Mouse (Mus musculus) intestine, postnatal 0 days (tissue): ENCODE results near the gene Ifi206. TPM values are rescaled to one million over a fixed set of nuclear protein-coding genes. Genes with fewer than 3 reads are reported as not detected.

Source experiments
- ATAC-seq: fragments of 200-750 bp; cut with Nextera tagmentation; 2 replicates; pipeline ENCODE4 v1.8.0; 2017; ENCODE audit warnings: mild to moderate bottlenecking, moderate TSS enrichment, moderate library complexity
- H3K27ac ChIP-seq: fragments of 300-500 bp; sonication (generic); 2 replicates; pipeline ENCODE4 v1.5.1; 2014; ENCODE audit warnings: mild to moderate bottlenecking, low read depth, low read length, moderate library complexity
- H3K27me3 ChIP-seq: fragments of 300-500 bp; sonication (generic); replicated peaks from 2 replicates; pipeline ENCODE4 v1.6.1; 2014; ENCODE audit warnings: low read length, mixed read lengths; ENCODE audit not compliant: control insufficient read depth, insufficient read depth
- H3K36me3 ChIP-seq: fragments of 300-500 bp; sonication (generic); 2 replicates; pipeline ENCODE4 v1.6.1; 2014; ENCODE audit warnings: mild to moderate bottlenecking, moderate library complexity; ENCODE audit not compliant: control insufficient read depth, insufficient read depth
- H3K4me1 ChIP-seq: fragments of 300-500 bp; sonication (generic); replicated peaks from 2 replicates; pipeline ENCODE4 v1.6.1; 2014; ENCODE audit warnings: antibody characterized with exemption, low read length, mixed read lengths; ENCODE audit not compliant: control insufficient read depth, insufficient read depth
- H3K4me2 ChIP-seq: fragments of 300-500 bp; sonication (generic); replicated peaks from 2 replicates; pipeline ENCODE4 v1.6.1; 2014; ENCODE audit warnings: low read depth, mild to moderate bottlenecking, moderate library complexity
- H3K4me3 ChIP-seq: fragments of 300-500 bp; sonication (generic); 2 replicates; pipeline ENCODE4 v1.5.1; 2014; ENCODE audit warnings: low read depth, low read length
- H3K9ac ChIP-seq: fragments of 300-500 bp; sonication (generic); 2 replicates; pipeline ENCODE4 v1.6.1; 2014; ENCODE audit warnings: mild to moderate bottlenecking, low read depth, low read length
- H3K9me3 ChIP-seq: fragments of 300-500 bp; sonication (generic); 2 replicates; pipeline ENCODE4 v1.6.1; 2016; ENCODE audit warnings: mixed run types; ENCODE audit not compliant: control insufficient read depth
- CTCF ChIP-seq: sonication (generic); IDR thresholded peaks from 2 replicates; pipeline ENCODE4 v1.5.1; 2016; ENCODE audit warnings: low read depth, mild to moderate bottlenecking, control low read depth, antibody characterized with exemption, moderate library complexity
- WGBS: fragments of 180-500 bp; shearing (Covaris S2); extraction: QIAGEN DNeasy Blood & Tissue Kit; methylation state at CpG from one replicate; pipeline ENCODE4 v1.1.7; 2014; 5-methylcytosine and 5-hydroxymethylcytosine counted together
- microRNA-seq: library from miRNA; unstranded; fragments of <30 nt; microRNA quantifications from one replicate; pipeline ENCODE4, GENCODE M21; 2016
- polyA plus RNA-seq: library from polyadenylated mRNA; unstranded; fragments of >200 nt; fragmentation: Nextera tagmentation; extraction: Ambion mirVana; gene quantifications from 2 replicates; pipeline ENCODE4 v1.2.1, GENCODE M21; 2015

The Ifi206 gene
- polyA plus RNA-seq, 1 experiment from 2014 or later = 0.16 TPM

GRCm38 (mm10) chr1:173420374-173420773 lies 70.5 kb downstream of the Ifi206 start:
- Histone ChIP-seq H3K4me2 (0 out of 2 replicates have a peak overlapping the region, but pooled peaks have one; percentile 2), H3K4me3 (no peak overlapping the region), H3K36me3 (no peaks in the 10 kb centered on the region), H3K27me3 (no peaks in the 10 kb centered on the region), H3K27ac (no peak overlapping the region), H3K9ac (no peak overlapping the region), H3K4me1 (no peaks in the 10 kb centered on the region), H3K9me3 (no peaks in the 10 kb centered on the region)
- TF ChIP-seq CTCF = no peak
- 76% methylated on average over 6 of the region's 6 CpGs for WGBS
- ATAC-seq = no peak

- WGBS = 76% methylated on average over 1 of the region's 1 CpGs
- no peaks in the 10 kb centered on the region for H3K9me3 ChIP-seq
- H3K27ac ChIP-seq = no peak overlapping the region
- H3K27me3 ChIP-seq = no peaks in the 10 kb centered on the region
- no peak overlapping the region for H3K9ac ChIP-seq
- H3K36me3 ChIP-seq = no peaks in the 10 kb centered on the region
- no peak overlapping the region for H3K4me3 ChIP-seq
- H3K4me1 ChIP-seq = no peaks in the 10 kb centered on the region
- H3K4me2 ChIP-seq = no peak overlapping the region; the same call in 1 of the 2 replicates
- TF ChIP-seq CTCF = no peak
- ATAC-seq = peak; percentile 96
Observed at GRCm38 (mm10) chr1:173418936-173419621, 71.8 kb downstream of the Ifi206 start.

DNA sequence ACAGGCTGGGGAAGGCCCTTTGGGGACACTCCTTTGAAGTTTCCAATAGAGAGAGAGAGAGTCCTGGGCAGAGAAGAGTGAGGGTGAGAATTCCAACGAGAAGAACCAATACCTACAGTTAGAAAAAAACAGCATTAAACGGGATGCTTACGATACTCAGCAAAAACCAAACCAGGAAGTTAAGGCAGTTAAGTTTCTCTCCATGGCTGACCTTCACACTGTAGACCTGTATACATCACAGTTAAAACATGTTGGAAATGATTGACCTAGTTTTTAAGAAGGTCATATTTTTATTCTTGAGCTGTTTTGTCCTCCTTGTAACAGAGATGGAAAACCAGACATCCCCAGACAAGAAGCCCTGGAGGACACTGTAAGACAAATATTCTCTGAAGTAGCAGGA lies 72.3 kb downstream of the Ifi206 start:
- no peaks in the 10 kb centered on the region for H3K36me3 ChIP-seq
- H3K4me2 ChIP-seq = no peak overlapping the region
- H3K27ac ChIP-seq = no peak overlapping the region
- no peak overlapping the region for H3K4me3 ChIP-seq
- H3K27me3 ChIP-seq = no peaks in the 10 kb centered on the region
- H3K9ac ChIP-seq = no peak overlapping the region
- no peaks in the 10 kb centered on the region for H3K4me1 ChIP-seq
- TF ChIP-seq CTCF = no peak
- no peaks in the 10 kb centered on the region for H3K9me3 ChIP-seq
- peak; percentile 64 for ATAC-seq
- 39% methylated on average over 3 of the region's 3 CpGs for WGBS

Small RNA genes lying within 50 kb of the gene (microRNA-seq; reads per million reads assigned to microRNA genes)
- not detected for gene Gm44481

Other genes starting within 250 kb of the Ifi206 start
- gene Olfr418, start 225.0 kb downstream of the Ifi206 start, polyA plus RNA-seq = not detected in 2 replicates
- gene Mptx2, start 213.3 kb downstream of the Ifi206 start, polyA plus RNA-seq = 2.2 and 3.0 TPM in 2 replicates
- gene Ackr1, start 157.3 kb downstream of the Ifi206 start, polyA plus RNA-seq = 0.66 and 1.5 TPM in 2 replicates
- gene Aim2, start 140.2 kb downstream of the Ifi206 start, polyA plus RNA-seq = 2.0 and 3.1 TPM in 2 replicates
- gene Cadm3, start 123.3 kb downstream of the Ifi206 start, polyA plus RNA-seq = 0.85 and 1.2 TPM in 2 replicates
- gene Ifi214, start 44.9 kb upstream of the Ifi206 start, polyA plus RNA-seq = not detected in 2 replicates
- 0.22 and 0.59 TPM in 2 replicates for gene Ifi213, start 108.2 kb upstream of the Ifi206 start, polyA plus RNA-seq
- gene Ifi209, start 139.9 kb upstream of the Ifi206 start, polyA plus RNA-seq = 0.31 and 0.34 TPM in 2 replicates
- gene Ifi208, start 182.6 kb upstream of the Ifi206 start, polyA plus RNA-seq = not detected in 2 replicates